Mouse (Mus musculus) ES-E14 (cell line): ENCODE results near the gene Zbtb14.

ENCODE experiments used
- MAFK ChIP-seq: IDR thresholded peaks from 2 replicates; pipeline ENCODE4 v1.6.1; 2014; ENCODE audit warnings: mild to moderate bottlenecking, low read depth, low read length, inconsistent platforms; ENCODE audit not compliant: insufficient read depth
- ZC3H11A ChIP-seq: IDR thresholded peaks from 2 replicates; pipeline ENCODE4 v1.6.1; 2012; ENCODE audit warnings: low read depth, mild to moderate bottlenecking, inconsistent platforms, low read length, borderline replicate concordance
- ZNF384 ChIP-seq: IDR thresholded peaks from 2 replicates; pipeline ENCODE4 v1.6.1; 2012; ENCODE audit warnings: low read depth, low read length, inconsistent platforms

DNA sequence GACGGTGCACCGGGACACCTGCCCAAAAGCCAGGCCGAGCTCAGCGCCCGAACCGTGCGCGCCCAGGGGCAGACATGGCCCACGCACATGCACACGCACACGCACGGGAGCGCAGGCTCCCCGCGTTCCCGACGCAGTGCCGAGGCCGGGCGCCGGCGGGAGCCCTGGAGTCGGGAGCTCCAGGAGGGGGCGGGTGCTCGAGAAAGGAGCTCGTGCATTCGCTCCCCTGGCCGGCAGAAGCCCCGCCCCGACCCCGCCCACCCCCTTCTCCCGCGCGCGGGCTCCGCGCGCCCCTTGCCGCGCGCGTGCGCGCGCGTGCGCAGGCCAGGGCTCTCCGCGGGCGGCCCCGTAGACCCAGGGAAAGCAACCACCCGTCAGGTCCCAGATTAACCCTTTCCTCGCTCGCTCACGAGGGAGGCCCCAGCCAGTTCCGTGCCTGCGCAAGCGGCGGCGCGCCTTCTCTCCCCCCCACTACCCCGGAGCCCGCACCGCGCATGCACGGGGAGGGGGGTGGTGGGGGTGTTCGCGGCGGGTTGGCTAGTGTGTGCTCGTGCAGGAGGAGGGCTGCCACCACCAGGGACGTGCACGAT, at the start of gene Zbtb14:
- TF ChIP-seq MAFK (no peak), ZC3H11A (no peak), ZNF384 (no peak)
